Mouse (Mus musculus): ENCODE results near the gene Prap1.

DNA sequence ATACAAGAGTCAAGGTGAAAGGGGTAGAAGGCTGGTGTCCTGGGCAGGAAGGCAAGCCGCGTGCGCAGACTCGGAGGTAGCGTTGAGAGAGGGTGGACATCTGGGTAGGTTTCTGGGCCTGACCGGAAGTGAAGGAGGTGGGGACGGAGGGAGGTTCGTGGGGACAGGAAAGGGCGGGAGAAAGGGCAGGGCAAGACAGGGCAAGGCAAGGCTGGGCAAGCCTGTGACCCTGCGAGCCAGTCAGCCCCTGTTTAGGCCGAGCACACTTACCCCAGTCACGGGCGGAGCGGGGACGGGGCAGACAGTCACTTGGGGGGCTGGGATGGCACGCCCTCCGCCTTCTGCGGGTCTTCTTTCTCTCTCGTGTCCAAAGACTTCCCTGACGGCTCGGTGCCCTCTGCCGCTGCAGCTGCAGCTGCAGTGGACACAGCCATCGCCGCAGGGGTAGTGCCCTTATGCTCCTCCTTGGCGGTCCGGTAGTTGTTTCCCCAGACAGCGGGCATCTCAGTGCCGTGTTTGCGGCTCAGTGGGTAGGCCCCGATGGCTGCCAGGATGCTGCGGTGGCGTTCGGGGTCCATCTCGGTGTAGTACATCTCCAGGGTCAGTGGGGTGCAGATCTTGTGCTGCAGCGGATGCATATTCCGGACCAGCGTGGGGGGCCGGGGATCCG, 23.0 kb upstream of the Prap1 start:
- TF ChIP-seq GATA1 (IDR thresholded peaks at IDR 0.05; ENCODE audit: borderline replicate concordance, low read length) = no peak
- TF ChIP-seq FLI1 (IDR thresholded peaks at IDR 0.05; ENCODE audit: low read length) = no peak
